Mouse (Mus musculus): ENCODE measurements around the gene Pkhd1.

DNA sequence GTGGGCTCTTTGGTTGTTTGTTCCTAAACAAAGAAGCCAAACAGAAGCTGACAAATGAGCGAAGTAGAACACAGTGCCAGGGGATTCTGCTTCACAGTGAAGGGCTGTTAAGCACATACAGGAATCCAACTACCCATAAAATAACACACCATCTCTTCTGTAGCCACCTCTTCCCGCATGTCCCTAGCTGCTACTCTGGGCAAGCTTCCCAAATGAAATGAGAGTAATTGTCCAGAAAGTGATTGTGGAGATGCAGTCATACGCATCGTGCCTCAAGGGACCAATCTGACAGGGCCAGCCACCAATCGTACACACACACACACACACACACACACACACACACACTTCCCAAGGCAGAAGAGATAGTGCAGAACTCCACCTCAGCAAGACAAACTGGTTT lies 27.4 kb downstream of the Pkhd1 start:
- no peak for TF ChIP-seq GATA1 (IDR thresholded peaks at IDR 0.05; ENCODE audit: borderline replicate concordance, low read length)
- no peak for TF ChIP-seq FLI1 (IDR thresholded peaks at IDR 0.05; ENCODE audit: low read length)

All from megakaryocyte, embryonic 14.5 days (primary cell).